Mouse (Mus musculus): ENCODE data around the gene Opcml. TPM values are rescaled to one million over a fixed set of nuclear protein-coding genes. Genes with fewer than 3 reads are reported as not detected.

Opcml gene
- polyA plus RNA-seq, 1 experiment from 2014 or later, result 0.10 TPM

GRCm38 (mm10) chr9:28403831-28404562 lies 613.4 kb downstream of the Opcml start:
- H3K9ac ChIP-seq, result no peak overlapping the region
- H3K36me3 ChIP-seq (replicated peaks), result no peaks in the 10 kb centered on the region
- no peaks in the 10 kb centered on the region for H3K9me3 ChIP-seq (replicated peaks)
- H3K4me3 ChIP-seq (replicated peaks), result no peak overlapping the region
- no peak overlapping the region for H3K27ac ChIP-seq (replicated peaks)
- 2% methylated on average over 30 of the region's 30 CpGs for WGBS (ENCODE audit: insufficient replicate concordance)
- peak overlapping the region; percentile 25; the same call in 1 of the 2 replicates for H3K4me2 ChIP-seq
- no peaks in the 10 kb centered on the region for H3K4me1 ChIP-seq (replicated peaks)
- ATAC-seq (ENCODE audit: insufficient read depth), result no peak
- peaks cover 32% of the 10 kb centered on the region for H3K27me3 ChIP-seq

GRCm38 (mm10) chr9:28404616-28405015 lies 614.0 kb downstream of the Opcml start:
- no peak overlapping the region for H3K27ac ChIP-seq (replicated peaks)
- no peak for ATAC-seq (ENCODE audit: insufficient read depth)
- H3K4me1 ChIP-seq (replicated peaks), result no peaks in the 10 kb centered on the region
- no peak overlapping the region for H3K9ac ChIP-seq
- 54% methylated on average over 8 of the region's 8 CpGs for WGBS (ENCODE audit: insufficient replicate concordance)
- H3K27me3 ChIP-seq, result peaks cover 32% of the 10 kb centered on the region
- H3K9me3 ChIP-seq (replicated peaks), result no peaks in the 10 kb centered on the region
- no peaks in the 10 kb centered on the region for H3K36me3 ChIP-seq (replicated peaks)
- H3K4me2 ChIP-seq, result no peak overlapping the region
- H3K4me3 ChIP-seq (replicated peaks), result no peak overlapping the region

- Histone ChIP-seq H3K9ac (no peak overlapping the region), H3K27me3 (peaks cover 32% of the 10 kb centered on the region), H3K4me3 (replicated peaks) (no peak overlapping the region), H3K9me3 (replicated peaks) (no peaks in the 10 kb centered on the region), H3K36me3 (replicated peaks) (no peaks in the 10 kb centered on the region), H3K27ac (replicated peaks) (no peak overlapping the region), H3K4me2 (no peak overlapping the region), H3K4me1 (replicated peaks) (no peaks in the 10 kb centered on the region)
- no peak for ATAC-seq (ENCODE audit: insufficient read depth)
- WGBS (ENCODE audit: insufficient replicate concordance), result 0% methylated on average over 1 of the region's 1 CpGs
Observed at GRCm38 (mm10) chr9:28405816-28406215, 615.2 kb downstream of the Opcml start.

GRCm38 (mm10) chr9:28420808-28421207 lies 630.2 kb downstream of the Opcml start:
- Histone ChIP-seq H3K9me3 (replicated peaks) (no peaks in the 10 kb centered on the region), H3K27me3 (no peaks in the 10 kb centered on the region), H3K27ac (replicated peaks) (no peak overlapping the region), H3K9ac (no peak overlapping the region), H3K4me2 (no peak overlapping the region), H3K36me3 (replicated peaks) (no peaks in the 10 kb centered on the region), H3K4me1 (replicated peaks) (no peaks in the 10 kb centered on the region), H3K4me3 (replicated peaks) (no peak overlapping the region)
- ATAC-seq (ENCODE audit: insufficient read depth), result no peak
- 58% methylated on average over 5 of the region's 5 CpGs for WGBS (ENCODE audit: insufficient replicate concordance)

- Histone ChIP-seq H3K4me2 (no peak overlapping the region), H3K4me1 (replicated peaks) (no peaks in the 10 kb centered on the region), H3K9me3 (replicated peaks) (no peaks in the 10 kb centered on the region), H3K36me3 (replicated peaks) (no peaks in the 10 kb centered on the region), H3K4me3 (replicated peaks) (no peak overlapping the region), H3K9ac (no peak overlapping the region), H3K27ac (replicated peaks) (no peak overlapping the region), H3K27me3 (no peaks in the 10 kb centered on the region)
- 39% methylated on average over 12 of the region's 12 CpGs for WGBS (ENCODE audit: insufficient replicate concordance)
- ATAC-seq (ENCODE audit: insufficient read depth), result no peak
Observed at GRCm38 (mm10) chr9:28423407-28423806, 632.8 kb downstream of the Opcml start.

- ATAC-seq (ENCODE audit: insufficient read depth), result no peak
- H3K4me2 ChIP-seq, result no peak overlapping the region
- H3K9me3 ChIP-seq (replicated peaks), result no peaks in the 10 kb centered on the region
- no peaks in the 10 kb centered on the region for H3K4me1 ChIP-seq (replicated peaks)
- no peak overlapping the region for H3K27ac ChIP-seq (replicated peaks)
- H3K4me3 ChIP-seq (replicated peaks), result no peak overlapping the region
- H3K36me3 ChIP-seq (replicated peaks), result no peaks in the 10 kb centered on the region
- H3K27me3 ChIP-seq, result no peaks in the 10 kb centered on the region
- H3K9ac ChIP-seq, result no peak overlapping the region
- WGBS (ENCODE audit: insufficient replicate concordance), result 63% methylated on average over 8 of the region's 8 CpGs
Observed at GRCm38 (mm10) chr9:28432159-28432558, 641.6 kb downstream of the Opcml start.

GRCm38 (mm10) chr9:28438752-28439151 lies 648.2 kb downstream of the Opcml start:
- H3K4me2 ChIP-seq, result no peak overlapping the region
- no peaks in the 10 kb centered on the region for H3K9me3 ChIP-seq (replicated peaks)
- no peaks in the 10 kb centered on the region for H3K4me1 ChIP-seq (replicated peaks)
- H3K27ac ChIP-seq (replicated peaks), result no peak overlapping the region
- H3K9ac ChIP-seq, result no peak overlapping the region
- no peaks in the 10 kb centered on the region for H3K27me3 ChIP-seq
- WGBS (ENCODE audit: insufficient replicate concordance), result 62% methylated on average over 4 of the region's 4 CpGs
- no peak overlapping the region for H3K4me3 ChIP-seq (replicated peaks)
- no peaks in the 10 kb centered on the region for H3K36me3 ChIP-seq (replicated peaks)
- ATAC-seq (ENCODE audit: insufficient read depth), result no peak

GRCm38 (mm10) chr9:28439433-28440191 lies 649.0 kb downstream of the Opcml start:
- Histone ChIP-seq H3K4me2 (no peak overlapping the region), H3K9ac (no peak overlapping the region), H3K4me1 (replicated peaks) (no peaks in the 10 kb centered on the region), H3K27me3 (no peaks in the 10 kb centered on the region), H3K27ac (replicated peaks) (no peak overlapping the region), H3K9me3 (replicated peaks) (no peaks in the 10 kb centered on the region), H3K36me3 (replicated peaks) (no peaks in the 10 kb centered on the region), H3K4me3 (replicated peaks) (no peak overlapping the region)
- no peak for ATAC-seq (ENCODE audit: insufficient read depth)
- 43% methylated on average over 5 of the region's 5 CpGs for WGBS (ENCODE audit: insufficient replicate concordance)

- Histone ChIP-seq H3K36me3 (replicated peaks) (no peaks in the 10 kb centered on the region), H3K27me3 (no peaks in the 10 kb centered on the region), H3K27ac (replicated peaks) (no peak overlapping the region), H3K4me1 (replicated peaks) (no peaks in the 10 kb centered on the region), H3K9ac (no peak overlapping the region), H3K4me2 (no peak overlapping the region), H3K9me3 (replicated peaks) (no peaks in the 10 kb centered on the region), H3K4me3 (replicated peaks) (no peak overlapping the region)
- ATAC-seq (ENCODE audit: insufficient read depth), result no peak
- 73% methylated on average over 3 of the region's 3 CpGs for WGBS (ENCODE audit: insufficient replicate concordance)
Observed at GRCm38 (mm10) chr9:28440192-28440795, 649.7 kb downstream of the Opcml start.

- H3K4me1 ChIP-seq (replicated peaks), result no peaks in the 10 kb centered on the region
- WGBS (ENCODE audit: insufficient replicate concordance), result 55% methylated on average over 3 of the region's 3 CpGs
- H3K27ac ChIP-seq (replicated peaks), result no peak overlapping the region
- H3K4me2 ChIP-seq, result no peak overlapping the region
- no peak overlapping the region for H3K4me3 ChIP-seq (replicated peaks)
- no peaks in the 10 kb centered on the region for H3K27me3 ChIP-seq
- no peaks in the 10 kb centered on the region for H3K9me3 ChIP-seq (replicated peaks)
- no peaks in the 10 kb centered on the region for H3K36me3 ChIP-seq (replicated peaks)
- no peak for ATAC-seq (ENCODE audit: insufficient read depth)
- H3K9ac ChIP-seq, result no peak overlapping the region
Observed at GRCm38 (mm10) chr9:28444485-28444884, 653.9 kb downstream of the Opcml start.

GRCm38 (mm10) chr9:28444972-28445371 lies 654.4 kb downstream of the Opcml start:
- ATAC-seq (ENCODE audit: insufficient read depth), result no peak
- no peak overlapping the region for H3K27ac ChIP-seq (replicated peaks)
- H3K4me3 ChIP-seq (replicated peaks), result no peak overlapping the region
- H3K36me3 ChIP-seq (replicated peaks), result no peaks in the 10 kb centered on the region
- WGBS (ENCODE audit: insufficient replicate concordance), result 68% methylated on average over 8 of the region's 8 CpGs
- no peaks in the 10 kb centered on the region for H3K9me3 ChIP-seq (replicated peaks)
- no peaks in the 10 kb centered on the region for H3K27me3 ChIP-seq
- no peaks in the 10 kb centered on the region for H3K4me1 ChIP-seq (replicated peaks)
- no peak overlapping the region for H3K9ac ChIP-seq
- no peak overlapping the region for H3K4me2 ChIP-seq

Data from liver, embryonic 15.5 days (tissue).